Mouse (Mus musculus) cerebellum, postnatal 14 days (tissue): ENCODE measurements at regions not wholly inside any gene's neighbourhood (a gene's known extent, or its start where the extent isn't known, plus 50 kb on each side); places are given as distances from the start of the nearest gene placed in this dataset.
A peak's percentile ranks its signal among the peaks of the same experiment; 100 is the strongest.

Source experiments
- DNase-seq, 2 experiments: peaks; one replicate each; pipeline ENCODE4 v3.0.0; 2021; ENCODE audit warnings: mixed read lengths in 2 of 2

- DNase-seq = no peak
These were observed 82.0 kb downstream of the Cth start for GRCm38 (mm10) chr3:157842872-157843271.

DNA sequence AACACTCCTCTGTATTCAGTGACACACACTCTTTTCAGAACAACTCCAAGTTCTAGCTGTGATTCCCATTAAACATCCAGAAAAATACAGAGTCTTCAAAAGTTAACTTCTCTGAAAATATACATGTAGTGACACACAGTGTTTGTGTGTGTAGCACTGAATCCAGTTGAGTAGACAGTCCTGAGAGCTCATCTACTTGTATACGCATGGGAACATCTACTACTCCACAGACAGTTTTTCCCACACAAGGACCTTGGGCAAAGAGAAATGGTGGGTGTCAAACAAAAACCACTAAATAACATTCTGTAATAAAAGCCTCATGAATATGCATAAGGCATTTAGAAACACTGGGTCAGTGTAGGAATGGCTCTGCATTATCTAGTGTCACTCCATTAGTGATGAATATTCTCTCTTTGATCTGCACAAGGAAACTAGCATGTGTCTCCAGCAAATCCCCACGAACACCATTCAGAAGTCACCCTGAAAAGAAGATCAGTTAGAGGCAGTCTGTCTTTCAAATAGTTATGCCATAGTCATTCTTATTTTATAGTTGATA lies 83.6 kb downstream of the Cth start:
- DNase-seq = no peak

DNA sequence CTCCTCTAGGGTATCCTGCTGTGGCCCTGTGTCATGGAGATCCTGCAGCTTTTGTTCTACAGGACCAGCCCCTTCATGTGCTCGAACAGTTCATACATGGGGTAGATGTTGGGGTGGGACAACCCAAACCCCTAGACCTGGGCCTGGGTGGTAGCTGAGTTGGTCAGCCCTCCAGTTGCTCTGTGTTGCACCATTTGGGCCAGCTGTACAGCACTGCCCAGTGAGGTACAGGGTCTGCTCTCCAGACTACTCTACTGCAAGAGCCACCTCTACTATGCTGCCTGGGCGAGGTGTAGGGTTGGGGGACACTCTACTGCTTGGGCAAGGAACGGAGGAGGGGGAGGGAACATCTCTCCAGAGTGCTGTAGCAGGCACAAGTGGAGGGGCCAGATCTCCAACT lies 120.6 kb downstream of the Cth start:
- no peak for DNase-seq

DNA sequence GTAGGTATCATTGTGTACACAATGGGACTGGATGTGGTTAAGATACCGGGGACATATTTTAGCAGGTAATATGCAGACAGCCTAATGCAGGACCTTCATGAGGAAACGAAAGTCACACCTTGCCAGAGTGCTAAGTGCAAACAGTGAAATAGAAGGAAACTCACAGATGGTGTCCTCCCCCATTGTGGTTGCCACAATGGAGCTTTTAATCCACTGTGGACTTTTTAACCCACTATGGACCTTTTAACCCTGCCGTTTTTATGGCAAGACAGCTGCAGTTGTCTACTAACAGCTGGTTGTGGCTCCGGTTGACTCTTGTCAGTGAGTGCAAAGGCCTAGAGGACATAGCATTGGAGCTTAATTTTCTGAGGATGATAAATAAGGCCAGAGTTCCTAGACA lies 121.5 kb downstream of the Cth start:
- no peak for DNase-seq

DNA sequence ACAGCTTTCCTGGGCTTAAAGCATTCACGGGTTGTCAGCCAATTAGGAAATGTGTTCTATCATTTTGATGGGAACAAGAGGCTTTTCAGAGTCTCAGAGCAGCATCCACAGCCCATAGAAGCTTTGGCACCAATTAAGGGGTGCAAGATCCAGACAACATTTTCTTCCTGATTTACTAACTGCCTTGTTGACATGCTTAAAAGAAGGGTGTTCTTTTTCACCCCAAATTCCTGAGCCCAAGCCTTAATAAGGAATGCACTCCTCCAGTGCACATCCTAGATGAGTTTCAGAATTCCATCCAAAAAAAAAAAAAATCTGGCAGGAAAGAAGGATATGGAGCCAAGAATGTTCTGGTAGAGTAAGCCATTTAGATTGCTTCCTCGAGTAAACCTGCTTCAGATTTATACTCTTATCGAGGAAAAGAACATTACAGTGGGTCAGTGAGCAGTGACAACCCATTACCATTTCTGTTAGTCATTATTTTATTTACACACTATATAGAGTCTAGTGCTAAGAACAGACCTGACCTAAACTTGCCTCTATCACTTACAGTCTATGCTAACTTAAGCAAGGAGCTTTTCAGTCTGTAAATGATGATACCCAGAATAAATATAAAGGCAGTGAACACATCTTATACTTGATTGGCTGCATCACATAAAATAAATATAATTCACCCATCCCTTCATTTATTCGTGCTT lies 137.2 kb downstream of the Cth start:
- DNase-seq = peak in 1 of 2 experiments; percentile 1

DNA sequence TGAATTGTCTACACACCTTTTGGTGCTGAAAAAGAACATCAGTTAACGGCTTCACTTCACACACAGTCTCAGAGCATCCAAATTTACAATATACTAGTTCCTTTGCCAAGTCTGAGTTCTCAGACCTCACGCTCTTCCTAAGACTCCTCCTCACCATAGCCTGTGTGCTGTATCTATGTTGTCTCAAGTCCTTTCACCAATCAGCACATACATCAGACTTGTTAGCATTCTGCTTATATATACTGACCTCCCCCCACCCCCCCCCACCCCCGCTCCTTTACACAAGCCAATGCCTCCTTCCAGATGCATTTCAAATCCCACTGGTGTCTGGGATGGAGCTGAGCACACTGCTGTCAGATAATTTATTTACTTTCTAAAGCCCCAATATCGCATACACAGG lies 143.8 kb downstream of the Cth start:
- DNase-seq = no peak

GRCm38 (mm10) chr3:157777779-157778178 lies 147.1 kb downstream of the Cth start:
- no peak for DNase-seq

- DNase-seq = no peak
These were observed 161.2 kb downstream of the Cth start for GRCm38 (mm10) chr3:157763487-157764199.

GRCm38 (mm10) chr3:157759856-157760255 lies 165.0 kb downstream of the Cth start:
- no peak for DNase-seq

GRCm38 (mm10) chr3:157754826-157755225 lies 170.1 kb downstream of the Cth start:
- DNase-seq = no peak

DNA sequence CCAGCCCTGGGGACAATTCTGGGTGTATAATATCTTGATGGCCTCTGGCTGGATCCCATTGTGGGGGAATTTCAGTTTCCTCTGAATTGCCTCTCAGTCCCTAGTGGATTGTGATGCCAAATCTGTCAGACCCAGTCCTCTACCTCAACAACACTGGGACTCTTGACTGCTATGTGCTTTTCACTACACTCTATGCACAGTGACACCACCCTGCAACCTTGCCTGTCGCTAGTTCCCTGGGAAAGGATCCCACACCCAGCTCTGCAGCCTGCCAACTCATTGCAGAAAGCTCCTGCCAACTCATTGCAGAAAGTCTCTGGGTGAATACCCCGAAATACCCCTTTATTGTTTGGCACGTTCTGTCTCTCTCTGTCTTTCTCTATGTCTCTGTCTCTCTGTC lies 174.6 kb downstream of the Cth start:
- no peak for DNase-seq

- peak; percentile 16 to 27 for DNase-seq
These were observed 176.4 kb downstream of the Cth start for GRCm38 (mm10) chr3:157748395-157749037.

DNA sequence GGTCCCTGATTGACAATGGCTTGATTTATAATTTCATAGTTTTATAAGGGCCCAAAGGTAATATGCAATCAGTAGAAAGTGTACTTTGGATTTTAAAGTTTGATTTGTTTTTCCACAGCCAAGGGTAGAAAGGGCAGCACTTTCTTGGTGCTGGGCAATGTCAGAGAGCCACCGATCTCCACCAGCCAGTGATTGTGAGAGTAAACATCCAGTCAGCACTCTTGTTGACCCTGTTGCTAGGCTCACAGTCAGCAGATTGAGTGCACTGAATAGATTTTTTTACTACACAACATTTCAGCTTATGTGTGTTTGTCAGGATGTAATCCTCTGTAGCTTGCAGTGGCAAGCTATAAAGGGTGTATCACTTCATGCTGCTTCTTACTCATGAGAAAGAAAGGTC lies 176.3 kb downstream of the Ptger3 start:
- no peak for DNase-seq

GRCm38 (mm10) chr3:157739628-157740294 lies 173.1 kb downstream of the Ptger3 start:
- DNase-seq = no peak

DNA sequence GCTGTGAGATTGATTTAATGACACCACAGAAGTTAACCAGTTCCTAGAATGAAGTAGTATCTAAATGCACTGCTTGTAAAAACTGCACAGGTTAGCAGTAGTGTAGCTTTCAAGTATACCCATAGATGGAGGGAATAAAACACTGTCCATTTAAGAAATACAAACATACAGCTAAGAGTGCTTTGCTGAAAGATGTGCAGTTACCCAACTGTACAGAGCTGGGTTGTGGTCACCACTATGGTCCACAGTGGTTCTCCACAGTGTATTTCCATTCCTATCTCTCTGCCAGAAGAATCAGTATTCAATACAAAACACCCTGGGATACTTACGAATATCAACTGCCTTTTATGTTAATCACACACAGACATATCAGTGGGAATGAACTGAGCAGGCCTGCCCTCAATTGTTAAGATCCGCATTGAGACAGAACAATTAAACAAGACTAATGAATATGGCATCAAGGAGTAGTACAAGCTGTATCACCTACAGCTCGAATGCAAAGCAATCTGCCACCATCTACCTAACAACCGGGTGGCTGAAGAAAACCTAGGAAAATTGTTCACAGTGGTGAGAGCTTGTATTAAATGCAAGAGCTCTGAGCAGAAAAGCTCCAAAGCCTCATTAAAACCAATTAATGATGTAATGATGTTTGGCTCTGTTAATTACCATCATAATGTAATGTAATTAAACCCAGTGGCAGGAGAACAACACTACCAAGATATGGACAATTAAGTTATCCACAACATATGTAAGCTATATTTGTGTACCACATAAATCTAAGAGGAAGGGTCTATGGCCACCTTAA lies 165.6 kb downstream of the Ptger3 start:
- no peak for DNase-seq

GRCm38 (mm10) chr3:157729711-157730367 lies 163.1 kb downstream of the Ptger3 start:
- DNase-seq = no peak

DNA sequence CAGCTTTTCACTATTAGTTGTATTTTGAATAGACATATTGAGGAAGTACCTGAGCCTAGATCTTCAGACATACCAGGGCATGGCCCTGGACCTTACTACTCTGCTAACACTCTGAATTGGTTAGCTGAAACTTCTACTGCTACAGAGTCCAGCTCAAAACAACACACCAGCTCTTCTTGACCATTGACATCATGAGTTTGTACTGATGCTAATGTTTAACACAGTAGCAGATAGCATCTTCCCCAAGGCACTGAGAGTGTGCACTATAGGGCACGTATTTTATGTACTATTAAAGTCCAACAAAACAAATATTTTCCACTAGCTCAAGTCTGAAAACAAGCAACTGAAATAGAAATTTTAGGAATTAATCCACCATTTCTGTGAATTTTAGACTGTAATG lies 157.8 kb downstream of the Ptger3 start:
- DNase-seq = no peak

- no peak for DNase-seq
These were observed 156.5 kb downstream of the Ptger3 start for GRCm38 (mm10) chr3:157723184-157723583.

DNA sequence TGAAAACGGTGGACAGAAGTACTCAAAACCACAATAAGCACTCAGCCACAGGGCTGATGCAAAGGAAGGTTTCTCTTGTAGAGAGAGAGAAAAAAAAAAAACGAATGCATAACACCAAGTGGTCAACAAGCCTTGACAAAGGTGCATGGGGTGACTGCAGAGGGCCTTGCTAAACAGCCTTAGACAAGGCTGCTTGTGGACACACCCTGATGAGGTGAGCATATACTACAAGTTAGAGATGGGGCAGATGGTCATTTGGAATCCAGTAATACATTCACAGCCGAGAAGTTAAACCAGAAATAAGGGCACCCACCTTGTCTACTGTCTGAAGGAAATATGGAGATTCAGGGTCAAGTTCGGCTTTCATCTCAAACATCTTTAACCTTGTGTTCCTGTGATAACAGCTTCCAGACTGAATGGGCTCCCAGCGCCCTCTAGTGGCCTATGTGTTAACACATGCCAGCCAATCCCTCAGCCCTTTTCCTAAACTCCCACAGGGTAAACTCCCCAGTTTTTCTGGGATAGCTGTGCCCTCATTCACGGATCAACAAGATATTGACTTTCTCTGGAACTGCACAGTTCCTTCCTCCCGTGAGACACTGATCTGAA lies 150.7 kb downstream of the Ptger3 start:
- DNase-seq = peak; percentile 84 to 87

GRCm38 (mm10) chr3:157714023-157714422 lies 147.3 kb downstream of the Ptger3 start:
- no peak for DNase-seq

- no peak for DNase-seq
These were observed 144.2 kb downstream of the Ptger3 start for GRCm38 (mm10) chr3:157710790-157711381.
